Mouse (Mus musculus): ENCODE measurements around the gene Tnrc6a. TPM values are rescaled to one million over a fixed set of nuclear protein-coding genes. Genes with fewer than 3 reads are reported as not detected.

Tnrc6a gene
- polyA plus RNA-seq, 1 experiment from 2014 or later, result 70.9 TPM

GRCm38 (mm10) chr7:123194696-123195095 is 71.0 kb downstream of the Tnrc6a start:
- Histone ChIP-seq H3K27ac (no peak overlapping the region), H3K4me3 (no peak overlapping the region), H3K9me3 (no peaks in the 10 kb centered on the region), H3K4me2 (replicated peaks) (no peak overlapping the region), H3K4me1 (no peaks in the 10 kb centered on the region), H3K27me3 (no peaks in the 10 kb centered on the region), H3K36me3 (peaks cover 56% of the 10 kb centered on the region), H3K9ac (no peak overlapping the region)
- ATAC-seq (ENCODE audit: insufficient number of reproducible peaks, insufficient read depth, low FRiP score, low TSS enrichment), result no peak
- WGBS, result 93% methylated on average over 8 of the region's 8 CpGs

- H3K4me1 ChIP-seq, result no peaks in the 10 kb centered on the region
- no peak overlapping the region for H3K4me3 ChIP-seq
- no peak overlapping the region for H3K27ac ChIP-seq
- H3K9ac ChIP-seq, result no peak overlapping the region
- H3K36me3 ChIP-seq, result peaks cover 38% of the 10 kb centered on the region
- 90% methylated on average over 5 of the region's 5 CpGs for WGBS
- no peaks in the 10 kb centered on the region for H3K9me3 ChIP-seq
- H3K27me3 ChIP-seq, result no peaks in the 10 kb centered on the region
- no peak overlapping the region for H3K4me2 ChIP-seq (replicated peaks)
- ATAC-seq (ENCODE audit: insufficient number of reproducible peaks, insufficient read depth, low FRiP score, low TSS enrichment), result no peak
These were observed 72.7 kb downstream of the Tnrc6a start for GRCm38 (mm10) chr7:123196432-123196831.

GRCm38 (mm10) chr7:123198695-123199094 is 75.0 kb downstream of the Tnrc6a start:
- Histone ChIP-seq H3K4me3 (no peak overlapping the region), H3K9ac (no peak overlapping the region), H3K4me1 (no peaks in the 10 kb centered on the region), H3K4me2 (replicated peaks) (no peak overlapping the region), H3K9me3 (no peaks in the 10 kb centered on the region), H3K27ac (no peak overlapping the region), H3K36me3 (peaks cover 19% of the 10 kb centered on the region), H3K27me3 (no peaks in the 10 kb centered on the region)
- ATAC-seq (ENCODE audit: insufficient number of reproducible peaks, insufficient read depth, low FRiP score, low TSS enrichment), result no peak
- 79% methylated on average over 10 of the region's 10 CpGs for WGBS

GRCm38 (mm10) chr7:123199151-123199550 is 75.5 kb downstream of the Tnrc6a start:
- 82% methylated on average over 3 of the region's 3 CpGs for WGBS
- Histone ChIP-seq H3K4me2 (replicated peaks) (no peak overlapping the region), H3K4me3 (no peak overlapping the region), H3K36me3 (peaks cover 16% of the 10 kb centered on the region), H3K9me3 (no peaks in the 10 kb centered on the region), H3K27me3 (no peaks in the 10 kb centered on the region), H3K4me1 (no peaks in the 10 kb centered on the region), H3K9ac (no peak overlapping the region), H3K27ac (no peak overlapping the region)
- no peak for ATAC-seq (ENCODE audit: insufficient number of reproducible peaks, insufficient read depth, low FRiP score, low TSS enrichment)

GRCm38 (mm10) chr7:123199656-123200206 is 76.0 kb downstream of the Tnrc6a start:
- H3K27ac ChIP-seq, result no peak overlapping the region
- H3K4me3 ChIP-seq, result no peak overlapping the region
- H3K9me3 ChIP-seq, result no peaks in the 10 kb centered on the region
- no peak for ATAC-seq (ENCODE audit: insufficient number of reproducible peaks, insufficient read depth, low FRiP score, low TSS enrichment)
- no peaks in the 10 kb centered on the region for H3K27me3 ChIP-seq
- H3K4me1 ChIP-seq, result no peaks in the 10 kb centered on the region
- 95% methylated on average over 15 of the region's 15 CpGs for WGBS
- peaks cover 11% of the 10 kb centered on the region for H3K36me3 ChIP-seq
- no peak overlapping the region for H3K9ac ChIP-seq
- H3K4me2 ChIP-seq (replicated peaks), result no peak overlapping the region

GRCm38 (mm10) chr7:123200722-123201121 is 77.0 kb downstream of the Tnrc6a start:
- no peak overlapping the region for H3K4me3 ChIP-seq
- 77% methylated on average over 9 of the region's 9 CpGs for WGBS
- H3K4me1 ChIP-seq, result no peaks in the 10 kb centered on the region
- no peak for ATAC-seq (ENCODE audit: insufficient number of reproducible peaks, insufficient read depth, low FRiP score, low TSS enrichment)
- H3K36me3 ChIP-seq, result peaks cover 3% of the 10 kb centered on the region; the same call in 1 of the 2 replicates
- H3K27ac ChIP-seq, result no peak overlapping the region
- H3K27me3 ChIP-seq, result no peaks in the 10 kb centered on the region
- H3K9me3 ChIP-seq, result no peaks in the 10 kb centered on the region
- H3K9ac ChIP-seq, result no peak overlapping the region
- no peak overlapping the region for H3K4me2 ChIP-seq (replicated peaks)

GRCm38 (mm10) chr7:123205261-123205660 is 81.6 kb downstream of the Tnrc6a start:
- H3K36me3 ChIP-seq, result no peaks in the 10 kb centered on the region
- H3K4me2 ChIP-seq (replicated peaks), result no peak overlapping the region
- no peak overlapping the region for H3K9ac ChIP-seq
- ATAC-seq (ENCODE audit: insufficient number of reproducible peaks, insufficient read depth, low FRiP score, low TSS enrichment), result no peak
- H3K4me3 ChIP-seq, result no peak overlapping the region
- 34% methylated on average over 14 of the region's 14 CpGs for WGBS
- no peak overlapping the region for H3K27ac ChIP-seq
- H3K4me1 ChIP-seq, result no peaks in the 10 kb centered on the region
- no peaks in the 10 kb centered on the region for H3K27me3 ChIP-seq
- no peaks in the 10 kb centered on the region for H3K9me3 ChIP-seq

- 71% methylated on average over 6 of the region's 6 CpGs for WGBS
- no peak overlapping the region for H3K9ac ChIP-seq
- no peaks in the 10 kb centered on the region for H3K4me1 ChIP-seq
- no peaks in the 10 kb centered on the region for H3K27me3 ChIP-seq
- H3K4me2 ChIP-seq (replicated peaks), result no peak overlapping the region
- no peak overlapping the region for H3K27ac ChIP-seq
- no peaks in the 10 kb centered on the region for H3K36me3 ChIP-seq
- ATAC-seq (ENCODE audit: insufficient number of reproducible peaks, insufficient read depth, low FRiP score, low TSS enrichment), result no peak
- H3K4me3 ChIP-seq, result no peak overlapping the region
- H3K9me3 ChIP-seq, result no peaks in the 10 kb centered on the region
These were observed 83.9 kb downstream of the Tnrc6a start for GRCm38 (mm10) chr7:123207561-123207960.

GRCm38 (mm10) chr7:123209864-123210263 is 86.2 kb downstream of the Tnrc6a start:
- Histone ChIP-seq H3K4me1 (peaks cover 9% of the 10 kb centered on the region), H3K36me3 (no peaks in the 10 kb centered on the region), H3K9ac (no peak overlapping the region), H3K4me3 (no peak overlapping the region), H3K27me3 (no peaks in the 10 kb centered on the region), H3K9me3 (no peaks in the 10 kb centered on the region), H3K27ac (no peak overlapping the region), H3K4me2 (replicated peaks) (no peak overlapping the region)
- no peak for ATAC-seq (ENCODE audit: insufficient number of reproducible peaks, insufficient read depth, low FRiP score, low TSS enrichment)
- WGBS, result 61% methylated on average over 9 of the region's 9 CpGs

GRCm38 (mm10) chr7:123211461-123211860 is 87.8 kb downstream of the Tnrc6a start:
- Histone ChIP-seq H3K4me2 (replicated peaks) (no peak overlapping the region), H3K9ac (no peak overlapping the region), H3K4me1 (peaks cover 13% of the 10 kb centered on the region), H3K27ac (no peak overlapping the region), H3K4me3 (no peak overlapping the region), H3K9me3 (no peaks in the 10 kb centered on the region), H3K36me3 (no peaks in the 10 kb centered on the region), H3K27me3 (no peaks in the 10 kb centered on the region)
- 52% methylated on average over 5 of the region's 5 CpGs for WGBS
- no peak for ATAC-seq (ENCODE audit: insufficient number of reproducible peaks, insufficient read depth, low FRiP score, low TSS enrichment)

GRCm38 (mm10) chr7:123212316-123212715 is 88.6 kb downstream of the Tnrc6a start:
- no peaks in the 10 kb centered on the region for H3K27me3 ChIP-seq
- no peak overlapping the region for H3K4me2 ChIP-seq (replicated peaks)
- ATAC-seq (ENCODE audit: insufficient number of reproducible peaks, insufficient read depth, low FRiP score, low TSS enrichment), result no peak
- H3K9ac ChIP-seq, result no peak overlapping the region
- no peaks in the 10 kb centered on the region for H3K36me3 ChIP-seq
- no peak overlapping the region for H3K4me3 ChIP-seq
- no peak overlapping the region for H3K27ac ChIP-seq
- H3K4me1 ChIP-seq, result peaks cover 13% of the 10 kb centered on the region
- 77% methylated on average over 5 of the region's 5 CpGs for WGBS
- H3K9me3 ChIP-seq, result no peaks in the 10 kb centered on the region

- H3K9ac ChIP-seq, result peak within 1 kb of the TSS; percentile 5; the same call in 1 of the 2 replicates
- ATAC-seq (ENCODE audit: insufficient number of reproducible peaks, insufficient read depth, low FRiP score, low TSS enrichment), result peak; percentile 67
These were observed 90.8 kb downstream of the Tnrc6a start, which contains the start of gene Slc5a11 for GRCm38 (mm10) chr7:123214365-123215075. Slc5a11 (plus strand) TSS chr7:123214780.

More at GRCm38 (mm10) chr7:123214365-123215075, 90.8 kb downstream of the Tnrc6a start, which contains the start of gene Slc5a11:
- H3K4me2 ChIP-seq (replicated peaks), result no peak within 1 kb of the TSS
- no peaks in the 10 kb centered on the region for H3K27me3 ChIP-seq
- 31% methylated on average over 8 of the region's 8 CpGs for WGBS
- no peaks in the 10 kb centered on the region for H3K36me3 ChIP-seq
- H3K9me3 ChIP-seq, result no peaks in the 10 kb centered on the region
- 0 out of 2 replicates have a peak within 1 kb of the TSS, but pooled peaks have one; percentile 2 for H3K27ac ChIP-seq
- H3K4me1 ChIP-seq, result peaks cover 13% of the 10 kb centered on the region
- no peak within 1 kb of the TSS for H3K4me3 ChIP-seq
